Mouse (Mus musculus) bone marrow, adult 2 months (tissue): ENCODE data around the gene Gm8439.

Experiments used
- CTCF ChIP-seq: fragments of 200-500 bp; IDR thresholded peaks from 2 replicates; pipeline ENCODE4 v1.5.1; 2011; ENCODE audit warnings: low read length, control low read depth; ENCODE audit not compliant: control insufficient read depth, insufficient read depth
- POLR2A ChIP-seq: fragments of 200-500 bp; IDR thresholded peaks from 2 replicates; pipeline ENCODE4 v1.6.1; 2011; ENCODE audit warnings: low read depth, mild to moderate bottlenecking, control low read depth, low read length, borderline replicate concordance; ENCODE audit not compliant: control insufficient read depth

- TF ChIP-seq CTCF = no peak
- TF ChIP-seq POLR2A = no peak
Observed at GRCm38 (mm10) chr4:120627728-120628127, 39.2 kb downstream of the Gm8439 start.
